Mouse (Mus musculus) hindbrain, embryonic 12.5 days (tissue): Measurements from ENCODE around the gene Atrnl1. TPM values are rescaled to one million over a fixed set of nuclear protein-coding genes. Genes with fewer than 3 reads are reported as not detected.
A peak's percentile ranks its signal among the peaks of the same experiment; 100 is the strongest.

ENCODE experiments used
- ATAC-seq: fragments of 200-750 bp; cut with Nextera tagmentation; 2 replicates; pipeline ENCODE4 v1.8.0; 2017; ENCODE audit warnings: moderate TSS enrichment; ENCODE audit not compliant: low FRiP score
- H3K27ac ChIP-seq: fragments of 300-500 bp; sonication (generic); 2 replicates; pipeline ENCODE4 v1.5.1; 2016; ENCODE audit warnings: mild to moderate bottlenecking
- H3K27me3 ChIP-seq: fragments of 300-500 bp; sonication (generic); 2 replicates; pipeline ENCODE4 v1.6.1; 2016; ENCODE audit warnings: mild to moderate bottlenecking
- H3K36me3 ChIP-seq: fragments of 300-500 bp; sonication (generic); 2 replicates; pipeline ENCODE4 v1.6.1; 2016; ENCODE audit warnings: mild to moderate bottlenecking
- H3K4me1 ChIP-seq: fragments of 300-500 bp; sonication (generic); 2 replicates; pipeline ENCODE4 v1.6.1; 2016
- H3K4me2 ChIP-seq: fragments of 300-500 bp; sonication (generic); replicated peaks from 2 replicates; pipeline ENCODE4 v1.6.1; 2016; ENCODE audit warnings: mild to moderate bottlenecking
- H3K4me3 ChIP-seq: fragments of 300-500 bp; sonication (generic); 2 replicates; pipeline ENCODE4 v1.5.1; 2016; ENCODE audit warnings: mild to moderate bottlenecking
- H3K9ac ChIP-seq: fragments of 300-500 bp; sonication (generic); 2 replicates; pipeline ENCODE4 v1.6.1; 2016; ENCODE audit warnings: mild to moderate bottlenecking, moderate library complexity
- H3K9me3 ChIP-seq: fragments of 300-500 bp; sonication (generic); replicated peaks from 2 replicates; pipeline ENCODE4 v1.6.1; 2016; ENCODE audit warnings: mild to moderate bottlenecking
- WGBS: fragments of 180-500 bp; shearing (Covaris S2); methylation state at CpG from one replicate; pipeline ENCODE4 v1.1.7; 2016; 5-methylcytosine and 5-hydroxymethylcytosine counted together
- polyA plus RNA-seq: library from polyadenylated mRNA; unstranded; fragments of >200 nt; fragmentation: Nextera tagmentation; extraction: Ambion mirVana; gene quantifications from 2 replicates; pipeline ENCODE4 v1.2.1, GENCODE M21; 2016

The Atrnl1 gene
- polyA plus RNA-seq, 1 experiment from 2014 or later = 12.4 TPM

DNA sequence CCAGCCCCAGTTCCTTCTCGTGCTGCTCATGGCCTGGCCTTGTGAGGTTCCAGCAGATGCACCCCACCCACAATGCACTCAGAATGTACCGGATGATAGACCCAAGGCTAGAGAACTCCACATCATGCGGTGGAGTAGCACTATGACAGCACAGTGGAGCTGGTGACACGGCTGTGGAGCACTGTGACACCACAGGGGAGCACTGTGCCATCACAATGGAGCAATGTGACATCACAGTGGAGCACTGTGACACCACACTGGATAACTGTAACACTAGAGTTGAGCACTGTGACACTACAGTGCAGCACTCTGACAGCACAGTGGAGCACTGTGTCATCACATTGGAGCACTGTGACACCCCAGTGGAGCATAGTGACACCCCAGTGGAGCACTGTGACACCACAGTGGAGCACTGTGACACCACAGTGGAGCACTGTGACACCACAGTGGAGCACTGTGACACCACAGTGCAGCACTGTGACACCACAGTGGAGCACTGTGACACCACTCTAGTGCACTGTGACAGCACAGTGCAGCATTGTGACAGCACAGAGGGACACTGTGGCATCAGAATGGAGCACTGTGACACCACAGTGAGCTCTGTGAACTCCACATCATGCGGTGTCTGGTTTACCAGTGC lies 502.4 kb downstream of the Atrnl1 start:
- Histone ChIP-seq H3K4me3 (no peak overlapping the region), H3K9me3 (no peaks in the 10 kb centered on the region), H3K9ac (no peak overlapping the region), H3K4me1 (peaks cover 6% of the 10 kb centered on the region; the same call in 1 of the 2 replicates), H3K36me3 (no peaks in the 10 kb centered on the region), H3K27me3 (no peaks in the 10 kb centered on the region), H3K4me2 (no peak overlapping the region), H3K27ac (no peak overlapping the region)
- WGBS = 72% methylated on average over 5 of the region's 5 CpGs
- peak; percentile 96 for ATAC-seq

DNA sequence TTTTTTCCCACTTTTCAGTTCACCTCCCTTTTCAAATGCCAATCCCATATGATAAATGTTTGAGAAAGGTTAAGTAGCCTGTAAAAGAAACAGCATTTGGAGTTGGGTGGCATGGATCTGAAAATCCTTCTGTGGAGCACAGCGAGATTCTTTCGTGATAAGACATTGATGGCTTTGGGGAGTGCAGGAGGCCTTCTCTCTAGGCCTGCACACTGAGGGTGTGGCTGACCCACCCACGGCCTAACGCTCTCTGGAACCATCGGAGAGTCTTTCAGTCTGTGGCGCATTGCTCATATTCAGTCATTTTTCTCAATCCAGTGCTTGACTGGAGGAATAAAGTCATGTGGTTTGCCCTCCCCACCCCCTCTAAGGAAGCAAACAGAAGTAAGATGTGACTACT lies 506.8 kb downstream of the Atrnl1 start:
- no peak overlapping the region for H3K27ac ChIP-seq
- H3K36me3 ChIP-seq = no peaks in the 10 kb centered on the region
- H3K9me3 ChIP-seq = no peaks in the 10 kb centered on the region
- 92% methylated on average over 6 of the region's 6 CpGs for WGBS
- ATAC-seq = no peak
- H3K27me3 ChIP-seq = no peaks in the 10 kb centered on the region
- no peak overlapping the region for H3K4me2 ChIP-seq
- H3K4me3 ChIP-seq = no peak overlapping the region
- H3K4me1 ChIP-seq = peaks cover 22% of the 10 kb centered on the region
- H3K9ac ChIP-seq = no peak overlapping the region

DNA sequence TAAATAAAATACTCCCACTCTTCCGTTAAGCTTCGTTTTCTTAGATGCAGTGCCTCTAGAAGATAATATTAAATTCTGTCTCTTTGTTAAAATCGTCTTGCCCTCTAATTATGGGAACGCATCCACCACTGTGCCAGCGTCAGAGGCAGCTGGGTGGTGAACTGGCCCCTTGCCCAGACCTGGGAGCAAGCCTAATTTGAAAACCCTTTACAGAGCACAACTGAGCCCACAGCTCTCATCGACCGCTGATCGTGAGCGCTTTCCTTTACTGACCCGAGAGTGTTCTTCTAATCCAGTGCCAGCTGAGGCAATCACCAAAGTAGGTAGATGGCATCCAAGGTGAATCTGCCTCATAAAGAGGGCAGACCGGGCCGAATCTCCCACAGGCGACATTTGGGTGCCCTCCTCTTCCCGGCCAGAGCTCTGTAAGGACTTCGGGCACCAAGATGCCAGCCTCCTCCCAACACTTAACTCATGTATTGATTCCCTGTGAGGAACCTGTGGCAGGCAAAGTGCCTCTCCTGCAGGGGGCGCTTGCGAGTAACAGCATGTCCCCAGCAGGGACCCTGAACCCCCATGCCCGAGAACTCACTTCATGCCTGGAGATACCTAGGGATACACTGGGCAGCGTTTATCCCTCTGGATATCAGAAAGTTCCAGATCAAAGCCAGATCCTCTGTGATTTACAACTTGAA lies 507.5 kb downstream of the Atrnl1 start:
- H3K27ac ChIP-seq = no peak overlapping the region
- 89% methylated on average over 19 of the region's 19 CpGs for WGBS
- ATAC-seq = no peak

DNA sequence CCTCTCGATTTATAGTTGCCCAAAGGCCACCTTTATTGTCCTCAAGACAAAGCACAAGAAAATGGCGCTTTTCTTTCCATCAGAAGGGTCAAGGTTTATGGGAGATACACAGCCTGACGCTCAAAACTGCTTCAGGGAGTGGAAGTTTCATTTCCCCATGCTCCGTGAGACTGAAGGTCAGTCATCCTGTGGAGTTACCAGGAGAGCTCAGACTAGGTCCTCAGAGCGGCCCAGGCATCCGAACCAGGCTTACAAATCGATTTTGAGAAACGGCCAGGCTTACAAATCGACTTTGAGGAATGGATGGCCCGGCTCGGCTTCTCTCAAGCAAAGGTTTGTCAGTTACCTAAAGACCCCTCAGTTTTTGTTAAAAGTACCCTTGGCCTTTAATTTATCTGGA lies 508.0 kb downstream of the Atrnl1 start:
- no peak for ATAC-seq
- no peaks in the 10 kb centered on the region for H3K36me3 ChIP-seq
- WGBS = 88% methylated on average over 11 of the region's 11 CpGs

More for the DNA sequence above, 507.5 kb downstream of the Atrnl1 start:
- H3K9ac ChIP-seq = no peak overlapping the region
- no peak overlapping the region for H3K4me2 ChIP-seq
- H3K9me3 ChIP-seq = no peaks in the 10 kb centered on the region
- H3K4me3 ChIP-seq = no peak overlapping the region
- peaks cover 21% of the 10 kb centered on the region for H3K4me1 ChIP-seq
- H3K36me3 ChIP-seq = no peaks in the 10 kb centered on the region
- no peaks in the 10 kb centered on the region for H3K27me3 ChIP-seq

DNA sequence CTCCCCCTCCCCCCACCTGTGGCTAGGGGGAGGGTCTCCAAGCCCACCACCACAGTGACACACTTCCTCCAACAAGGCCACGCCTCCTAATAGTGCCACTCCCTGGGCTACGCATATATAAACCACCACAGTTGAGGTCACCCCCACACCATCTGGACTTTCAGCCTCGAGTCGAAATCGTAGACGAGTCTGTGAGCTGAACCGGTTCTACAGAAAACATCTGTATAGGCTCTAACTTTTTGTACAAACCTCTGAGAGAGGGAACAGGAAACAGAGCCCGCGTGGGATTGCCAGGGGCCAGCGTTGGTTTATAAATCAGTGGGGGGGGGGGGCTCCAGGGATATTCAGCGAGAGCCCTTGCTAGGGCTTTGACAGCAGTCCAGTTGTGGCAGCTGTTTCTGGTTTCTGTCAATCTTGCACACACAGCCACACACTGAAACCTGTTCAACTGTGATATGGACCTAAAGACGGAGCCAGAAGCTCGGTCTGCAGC lies 508.9 kb downstream of the Atrnl1 start:
- H3K9ac ChIP-seq = no peak overlapping the region
- H3K4me3 ChIP-seq = no peak overlapping the region
- peaks cover 21% of the 10 kb centered on the region for H3K4me1 ChIP-seq
- no peaks in the 10 kb centered on the region for H3K27me3 ChIP-seq
- no peak overlapping the region for H3K4me2 ChIP-seq
- H3K36me3 ChIP-seq = no peaks in the 10 kb centered on the region
- WGBS = 66% methylated on average over 13 of the region's 13 CpGs
- no peak overlapping the region for H3K27ac ChIP-seq
- no peak for ATAC-seq
- H3K9me3 ChIP-seq = no peaks in the 10 kb centered on the region

More for the DNA sequence above, 508.0 kb downstream of the Atrnl1 start:
- H3K27me3 ChIP-seq = no peaks in the 10 kb centered on the region
- H3K4me1 ChIP-seq = peaks cover 21% of the 10 kb centered on the region
- H3K9me3 ChIP-seq = no peaks in the 10 kb centered on the region
- no peak overlapping the region for H3K27ac ChIP-seq
- no peak overlapping the region for H3K4me2 ChIP-seq
- no peak overlapping the region for H3K4me3 ChIP-seq
- H3K9ac ChIP-seq = no peak overlapping the region

DNA sequence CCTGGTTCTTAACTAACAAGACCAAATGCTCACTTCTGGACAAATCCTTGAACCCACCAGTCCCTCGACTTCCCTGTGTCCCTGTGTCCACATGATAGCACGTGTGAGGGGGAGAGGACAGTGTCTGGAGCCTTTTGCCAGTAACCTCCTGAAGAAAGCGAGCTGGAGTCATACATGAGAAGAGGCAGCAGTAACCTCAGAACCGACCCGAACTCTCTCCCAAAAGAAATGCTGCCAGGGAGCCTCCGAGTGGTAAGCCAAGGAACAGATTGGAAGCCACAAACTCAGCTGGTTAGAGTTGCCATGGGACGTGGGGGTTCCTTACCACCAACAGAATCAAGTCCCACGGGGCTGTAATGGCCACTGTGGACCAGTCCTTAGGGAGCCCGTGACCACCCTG lies 509.8 kb downstream of the Atrnl1 start:
- WGBS = 86% methylated on average over 9 of the region's 9 CpGs
- Histone ChIP-seq H3K4me1 (peaks cover 28% of the 10 kb centered on the region), H3K9ac (no peak overlapping the region), H3K27me3 (no peaks in the 10 kb centered on the region), H3K36me3 (no peaks in the 10 kb centered on the region), H3K4me3 (no peak overlapping the region), H3K9me3 (no peaks in the 10 kb centered on the region), H3K4me2 (no peak overlapping the region), H3K27ac (no peak overlapping the region)
- ATAC-seq = no peak

DNA sequence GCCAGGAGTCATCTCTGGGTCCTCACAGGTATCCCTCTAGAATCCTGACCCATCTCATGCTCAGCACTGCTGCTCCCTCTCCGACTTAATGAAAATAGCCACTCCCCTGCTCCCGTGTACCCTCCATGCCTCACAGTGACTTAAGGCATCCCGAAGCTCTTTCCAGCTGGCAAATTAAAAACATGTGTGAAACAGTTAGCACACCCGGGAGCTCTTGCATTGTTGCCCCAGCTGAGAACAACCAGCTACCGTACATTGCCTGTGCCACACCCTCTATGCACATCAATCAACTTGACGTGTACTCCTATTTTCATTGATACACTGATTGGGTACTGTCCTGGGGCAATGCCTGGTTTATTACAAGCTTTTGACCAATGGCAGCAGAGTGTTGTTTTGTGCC lies 510.8 kb downstream of the Atrnl1 start:
- ATAC-seq = no peak
- H3K9me3 ChIP-seq = no peaks in the 10 kb centered on the region
- H3K4me1 ChIP-seq = peaks cover 38% of the 10 kb centered on the region
- H3K9ac ChIP-seq = no peak overlapping the region
- H3K36me3 ChIP-seq = no peaks in the 10 kb centered on the region
- 0 out of 2 replicates have a peak overlapping the region, but pooled peaks have one; percentile 0 for H3K27ac ChIP-seq
- no peak overlapping the region for H3K4me2 ChIP-seq
- no peak overlapping the region for H3K4me3 ChIP-seq
- WGBS = 38% methylated on average over 6 of the region's 6 CpGs
- H3K27me3 ChIP-seq = no peaks in the 10 kb centered on the region

DNA sequence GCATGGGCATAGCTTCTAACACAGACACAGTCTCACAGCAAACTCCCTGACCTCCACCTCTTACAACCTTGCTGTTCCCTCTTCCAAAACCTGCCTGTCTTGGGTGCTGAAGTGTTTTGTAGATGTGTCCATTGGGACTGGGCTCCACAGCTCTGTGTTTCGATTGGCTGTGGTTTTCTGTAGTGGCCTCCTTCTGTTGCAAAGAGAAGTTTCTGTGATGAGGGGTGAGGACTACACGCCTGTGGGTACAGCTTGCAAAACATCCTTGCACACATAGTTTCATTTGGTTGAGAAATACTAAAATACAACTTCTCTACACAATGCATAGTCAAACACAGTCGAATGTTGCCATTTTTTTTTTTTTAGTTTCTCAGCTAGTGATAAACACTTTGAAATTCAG lies 512.8 kb downstream of the Atrnl1 start:
- no peak overlapping the region for H3K4me3 ChIP-seq
- no peaks in the 10 kb centered on the region for H3K27me3 ChIP-seq
- no peak for ATAC-seq
- H3K27ac ChIP-seq = no peak overlapping the region
- no peak overlapping the region for H3K9ac ChIP-seq
- H3K4me2 ChIP-seq = no peak overlapping the region
- 90% methylated on average over 3 of the region's 3 CpGs for WGBS
- no peaks in the 10 kb centered on the region for H3K36me3 ChIP-seq
- H3K4me1 ChIP-seq = peaks cover 42% of the 10 kb centered on the region
- no peaks in the 10 kb centered on the region for H3K9me3 ChIP-seq

DNA sequence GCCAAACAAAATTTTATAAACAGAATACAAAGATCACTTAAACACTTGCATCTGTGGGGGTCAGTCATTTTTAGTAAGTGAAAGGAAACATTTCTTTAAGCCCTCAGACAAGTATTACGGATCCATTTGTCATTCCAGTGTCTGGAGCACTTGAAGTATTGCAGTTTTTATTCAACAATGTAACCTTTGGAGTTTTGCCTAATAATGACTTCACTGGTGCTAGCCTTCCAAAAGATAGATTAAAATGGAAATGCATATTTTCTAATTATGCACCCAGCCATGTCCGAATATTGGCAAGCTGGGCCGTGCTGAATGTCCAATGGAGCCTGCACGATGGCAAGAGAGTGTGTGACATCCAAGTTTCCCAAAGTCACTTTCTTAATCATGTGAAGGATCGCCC lies 513.7 kb downstream of the Atrnl1 start:
- H3K36me3 ChIP-seq = no peaks in the 10 kb centered on the region
- no peak overlapping the region for H3K9ac ChIP-seq
- no peak overlapping the region for H3K4me2 ChIP-seq
- H3K4me1 ChIP-seq = peaks cover 41% of the 10 kb centered on the region
- 84% methylated on average over 5 of the region's 5 CpGs for WGBS
- no peaks in the 10 kb centered on the region for H3K9me3 ChIP-seq
- no peak for ATAC-seq
- no peaks in the 10 kb centered on the region for H3K27me3 ChIP-seq
- no peak overlapping the region for H3K27ac ChIP-seq
- H3K4me3 ChIP-seq = no peak overlapping the region

DNA sequence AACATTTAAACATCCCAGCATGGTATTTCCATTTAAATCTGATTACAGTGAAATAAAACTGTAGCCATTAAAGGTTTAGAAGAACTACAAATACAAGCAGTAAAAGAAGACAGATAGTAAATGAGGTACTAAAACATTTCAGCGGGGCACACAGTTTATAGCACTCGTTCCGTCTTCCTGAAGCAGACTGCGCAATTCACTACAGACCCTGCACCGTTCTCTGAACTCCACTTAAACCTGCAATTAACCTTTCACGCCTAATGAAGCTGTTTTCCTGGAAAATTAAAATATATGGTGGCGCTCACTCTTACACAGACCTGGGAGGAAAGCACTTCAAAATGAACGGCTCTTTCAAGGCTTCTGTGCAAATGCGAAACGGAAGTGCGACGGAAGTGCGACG lies 514.2 kb downstream of the Atrnl1 start:
- Histone ChIP-seq H3K4me3 (no peak overlapping the region), H3K27me3 (no peaks in the 10 kb centered on the region), H3K36me3 (no peaks in the 10 kb centered on the region), H3K27ac (no peak overlapping the region), H3K9me3 (no peaks in the 10 kb centered on the region), H3K4me1 (peaks cover 36% of the 10 kb centered on the region), H3K9ac (no peak overlapping the region), H3K4me2 (no peak overlapping the region)
- 89% methylated on average over 14 of the region's 14 CpGs for WGBS
- ATAC-seq = no peak

DNA sequence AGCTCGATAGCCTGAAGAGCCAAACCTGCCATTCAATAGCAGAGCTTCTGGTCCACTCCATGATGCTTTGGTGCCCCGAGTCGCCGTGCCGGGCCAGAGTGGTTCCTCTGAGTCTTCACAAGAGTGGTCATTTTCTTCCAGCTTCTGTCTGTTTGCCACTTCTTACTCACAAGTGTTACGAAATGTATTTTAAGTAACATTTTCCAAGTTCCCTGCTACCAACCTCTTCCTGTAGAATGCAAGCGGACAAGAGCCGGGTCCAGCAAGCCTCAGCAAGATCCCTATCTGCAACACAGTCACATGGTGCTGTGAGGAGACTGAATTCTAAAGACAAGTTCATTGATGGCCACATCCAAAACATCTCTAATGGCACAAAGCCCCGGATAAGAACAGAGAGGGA lies 521.1 kb downstream of the Atrnl1 start:
- Histone ChIP-seq H3K9ac (no peak overlapping the region), H3K27ac (no peak overlapping the region), H3K27me3 (no peaks in the 10 kb centered on the region), H3K36me3 (peaks cover 7% of the 10 kb centered on the region), H3K4me2 (no peak overlapping the region), H3K4me3 (no peak overlapping the region), H3K4me1 (peaks cover 2% of the 10 kb centered on the region; the same call in 1 of the 2 replicates), H3K9me3 (no peaks in the 10 kb centered on the region)
- 96% methylated on average over 9 of the region's 9 CpGs for WGBS
- ATAC-seq = no peak

DNA sequence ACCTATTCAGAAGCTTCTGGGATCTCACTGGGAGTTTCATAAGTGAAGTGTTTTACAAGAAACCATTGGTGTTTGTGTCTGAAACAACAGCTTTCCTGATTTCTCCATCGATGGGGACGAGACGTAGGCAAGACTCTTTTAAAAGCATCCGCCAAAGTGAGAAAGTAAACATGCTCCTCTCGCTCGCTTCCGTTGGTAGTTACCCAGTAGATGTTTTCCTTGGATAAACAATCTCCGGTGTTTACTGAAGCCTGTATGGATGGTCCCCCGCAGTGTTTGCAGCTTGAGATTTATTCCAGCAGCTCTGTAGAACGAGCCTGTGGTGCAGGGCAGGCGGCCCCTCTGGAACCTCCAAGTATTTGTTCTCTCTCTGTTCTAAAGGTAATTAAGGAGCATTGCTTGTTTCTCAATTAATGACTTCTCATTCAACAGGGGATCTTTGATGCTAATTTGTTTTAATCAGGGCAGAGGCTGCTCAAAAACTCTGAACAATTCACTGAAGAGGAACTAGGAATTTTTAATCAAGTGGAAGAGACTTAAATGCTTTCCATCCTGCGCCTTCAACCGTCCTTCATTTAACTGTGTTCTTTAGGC lies 529.5 kb downstream of the Atrnl1 start:
- Histone ChIP-seq H3K27me3 (no peaks in the 10 kb centered on the region), H3K4me3 (no peak overlapping the region), H3K9ac (no peak overlapping the region), H3K4me2 (no peak overlapping the region), H3K4me1 (0 out of 2 replicates have a peak, but pooled peaks cover 6% of the 10 kb centered on the region), H3K9me3 (no peaks in the 10 kb centered on the region), H3K27ac (no peak overlapping the region), H3K36me3 (no peaks in the 10 kb centered on the region)
- ATAC-seq = no peak
- 46% methylated on average over 13 of the region's 13 CpGs for WGBS
